Mouse (Mus musculus): Measurements from ENCODE around the gene Zfp385b. TPM values are rescaled to one million over a fixed set of nuclear protein-coding genes. Genes with fewer than 3 reads are reported as not detected.

The Zfp385b gene
- 0.12 TPM in 1 of 2 replicates, not detected in the other for total RNA-seq (2017)

DNA sequence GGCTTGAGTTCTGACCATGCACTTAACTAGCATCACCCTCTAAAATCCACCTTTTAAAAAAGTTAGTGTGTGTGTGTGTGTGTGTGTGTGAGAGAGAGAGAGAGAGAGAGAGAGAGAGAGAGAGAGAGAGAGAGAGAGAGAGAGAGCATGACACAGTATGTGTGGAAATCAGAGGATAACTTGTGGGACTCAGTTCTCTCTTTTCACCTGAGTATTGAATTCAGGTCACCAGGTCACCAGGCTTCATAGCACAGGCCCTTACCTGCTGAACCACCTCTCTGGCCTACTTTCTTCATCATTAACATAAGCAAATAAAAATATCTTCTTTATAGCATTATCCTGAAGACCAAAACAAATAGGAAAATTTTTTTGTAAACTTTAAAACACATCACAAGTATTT is at the start of gene Zfp385b:
TSS of gene Zfp385b (minus strand) at position 101 of the 400 bp plus-strand sequence.
- no peak for ATAC-seq (ENCODE audit: extremely low read depth, insufficient number of reproducible peaks, low FRiP score, poor library complexity, severe bottlenecking)

DNA sequence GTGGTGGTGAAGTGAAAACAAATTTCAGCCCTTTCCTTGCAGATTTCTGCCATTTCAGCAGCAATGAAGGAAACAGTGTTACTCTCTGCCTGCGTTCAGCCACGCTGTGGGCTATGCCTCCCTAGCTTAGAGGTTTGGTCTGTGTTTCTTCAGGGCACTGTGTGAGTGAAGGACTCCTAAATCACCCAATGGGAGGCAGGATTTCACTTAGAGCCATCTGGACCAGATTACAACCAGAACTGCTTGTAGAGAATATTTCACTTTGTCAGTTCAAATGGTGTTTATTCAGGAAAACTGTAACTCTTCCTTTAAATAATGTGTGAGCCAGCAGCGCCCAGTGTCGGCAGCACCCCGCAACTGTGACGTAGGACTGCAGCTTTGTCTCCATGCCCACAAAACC is 44.5 kb upstream of the Zfp385b start:
- no peak for ATAC-seq (ENCODE audit: extremely low read depth, insufficient number of reproducible peaks, low FRiP score, poor library complexity, severe bottlenecking)

DNA sequence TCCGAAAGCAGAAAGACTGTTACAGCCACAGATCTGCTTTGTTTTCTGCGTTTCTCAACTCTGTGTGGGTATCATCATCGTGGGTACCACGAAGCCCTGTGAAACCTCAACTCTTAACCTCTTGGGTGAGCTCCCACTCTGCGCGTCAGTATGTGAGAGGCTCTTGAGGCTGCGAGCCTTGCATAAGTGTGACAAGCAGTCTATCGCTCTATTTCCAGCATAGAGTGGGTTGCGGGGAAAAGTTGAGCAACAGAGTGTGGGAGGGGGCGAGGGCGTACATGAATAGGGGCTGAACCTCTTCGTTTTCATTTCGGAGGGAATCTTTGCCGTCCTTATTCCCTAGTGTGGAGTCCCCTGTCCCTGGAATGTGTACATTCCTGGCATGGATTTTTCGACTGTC is 44.1 kb upstream of the Zfp385b start:
- ATAC-seq (ENCODE audit: extremely low read depth, insufficient number of reproducible peaks, low FRiP score, poor library complexity, severe bottlenecking): no peak

DNA sequence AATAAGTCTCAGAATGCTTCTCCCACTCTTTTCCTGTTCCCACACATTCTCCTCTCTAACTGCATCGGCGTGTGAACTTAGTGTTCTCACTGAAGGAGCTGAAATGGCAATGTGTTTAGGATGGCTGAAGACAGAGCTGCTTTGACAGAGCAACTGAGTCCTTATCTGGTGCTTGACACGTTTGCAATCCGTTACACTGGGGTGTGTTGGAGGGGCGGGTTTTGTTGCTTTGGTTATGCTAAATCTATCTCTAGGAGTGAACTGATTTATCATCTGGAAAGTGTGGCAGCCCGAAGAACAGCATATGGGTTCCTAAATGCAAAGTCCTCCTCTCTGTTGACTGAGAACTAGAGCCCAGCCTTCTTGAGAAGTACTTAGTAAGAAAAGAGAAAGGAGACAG is 22.0 kb upstream of the Zfp385b start:
- no peak for ATAC-seq (ENCODE audit: extremely low read depth, insufficient number of reproducible peaks, low FRiP score, poor library complexity, severe bottlenecking)

DNA sequence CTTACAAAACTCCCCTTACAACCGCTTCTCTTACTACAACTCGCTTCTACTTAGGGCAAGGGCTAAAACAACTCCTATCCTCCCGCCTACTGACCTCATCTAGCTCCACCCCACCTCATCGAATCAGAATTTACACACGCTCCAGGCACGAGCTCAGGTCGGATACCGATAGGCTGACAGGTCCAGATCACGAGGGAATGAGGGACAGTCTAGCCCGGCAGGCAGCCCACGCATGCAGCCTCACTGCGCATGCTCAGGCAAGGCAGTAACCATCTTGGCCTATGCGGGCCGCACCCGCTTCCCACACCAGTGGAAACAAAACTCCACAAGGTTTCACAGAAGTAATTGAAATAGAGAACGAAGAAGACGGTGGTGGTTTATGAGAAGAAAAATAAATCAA is 20.1 kb upstream of the Zfp385b start:
- no peak for ATAC-seq (ENCODE audit: extremely low read depth, insufficient number of reproducible peaks, low FRiP score, poor library complexity, severe bottlenecking)

DNA sequence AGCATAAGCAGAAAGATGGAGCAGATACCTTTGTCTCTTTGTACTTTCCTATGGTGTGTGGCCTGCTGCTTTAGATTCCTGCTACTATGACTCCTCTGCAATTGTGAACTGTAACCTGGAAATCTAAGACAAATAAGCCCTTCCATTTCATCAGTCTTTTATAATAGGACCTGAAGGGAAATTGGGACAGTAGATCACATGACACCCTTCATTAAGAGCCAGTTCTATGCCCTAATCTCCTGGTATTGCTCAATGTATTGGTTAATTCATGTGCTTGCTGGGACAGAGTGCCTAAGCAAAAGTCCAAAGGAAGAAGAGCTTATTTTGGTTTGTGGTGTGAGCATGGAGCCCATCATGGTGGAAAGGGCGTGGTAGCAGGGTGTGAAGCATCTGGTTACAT is 19.2 kb upstream of the Zfp385b start:
- ATAC-seq (ENCODE audit: extremely low read depth, insufficient number of reproducible peaks, low FRiP score, poor library complexity, severe bottlenecking): no peak

DNA sequence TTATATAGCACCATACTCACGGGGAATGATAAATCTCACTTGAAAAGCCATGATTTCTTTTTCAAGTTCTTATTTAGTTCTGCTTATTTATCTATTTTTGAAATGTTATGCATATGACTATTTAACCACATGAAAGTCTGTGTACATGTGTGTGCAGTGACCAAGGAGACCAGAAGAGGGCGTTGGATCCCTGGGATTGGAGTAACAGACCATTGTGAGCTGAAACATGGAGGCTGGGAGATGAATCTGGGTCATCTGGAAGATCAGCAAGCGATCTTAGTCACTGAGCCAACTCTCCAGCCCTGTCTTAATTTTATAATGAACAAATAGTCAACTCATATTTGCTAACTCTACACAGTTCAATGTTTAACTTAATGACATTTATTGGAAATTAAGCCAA is 16.3 kb upstream of the Zfp385b start:
- ATAC-seq (ENCODE audit: extremely low read depth, insufficient number of reproducible peaks, low FRiP score, poor library complexity, severe bottlenecking): no peak

DNA sequence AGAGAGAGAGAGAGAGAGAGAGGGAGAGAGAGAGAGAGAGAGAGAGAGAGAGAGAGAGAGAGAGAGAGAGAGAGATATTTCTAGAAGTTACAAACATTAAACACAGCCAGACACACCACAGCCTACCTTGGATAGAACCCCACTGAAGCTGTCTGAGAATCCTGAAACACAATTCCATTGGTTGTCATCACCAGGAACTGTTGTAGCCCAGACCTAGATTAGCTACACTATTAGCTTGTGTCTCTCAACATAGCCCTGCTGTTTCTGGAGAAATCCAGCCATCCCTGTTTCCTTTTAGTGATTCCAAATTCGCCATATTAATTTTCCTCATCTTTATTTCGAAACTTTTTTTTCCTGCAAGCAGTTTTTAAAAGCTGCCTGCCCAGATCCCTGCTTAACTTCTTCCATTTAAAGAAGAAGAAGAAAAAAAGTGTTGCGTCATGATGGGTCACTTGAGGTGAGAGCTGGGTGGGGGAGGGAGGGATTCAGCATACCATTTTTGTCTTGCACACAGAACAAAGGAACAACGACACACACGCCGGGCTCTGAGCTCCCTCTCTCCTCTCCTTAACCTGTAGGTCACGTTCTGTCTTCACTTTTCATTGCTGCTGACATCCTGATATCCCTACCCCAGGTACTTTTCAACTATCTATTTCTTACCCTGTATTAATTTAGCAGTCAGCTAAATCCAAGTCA is 6.8 kb upstream of the Zfp385b start:
- ATAC-seq (ENCODE audit: extremely low read depth, insufficient number of reproducible peaks, low FRiP score, poor library complexity, severe bottlenecking): no peak

DNA sequence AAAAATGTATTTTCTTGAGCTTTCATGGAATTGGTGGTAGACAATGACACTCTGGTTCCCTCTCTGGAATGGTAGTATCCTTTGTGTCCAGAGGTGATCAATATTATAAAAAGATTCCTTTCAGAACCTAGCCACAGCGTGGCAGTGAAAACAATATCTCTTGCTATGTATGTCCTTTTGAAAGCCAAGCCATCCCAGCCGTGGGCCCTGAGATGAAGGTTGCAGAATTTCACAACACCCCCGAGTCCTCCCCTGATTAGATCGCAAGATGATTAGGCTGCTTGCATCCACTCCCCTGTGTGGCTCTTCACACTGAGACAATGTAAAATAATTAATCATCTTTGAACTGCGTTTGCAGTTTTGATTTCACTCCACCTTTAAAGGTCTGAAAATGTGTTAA is 3.6 kb upstream of the Zfp385b start:
- ATAC-seq (ENCODE audit: extremely low read depth, insufficient number of reproducible peaks, low FRiP score, poor library complexity, severe bottlenecking): no peak

DNA sequence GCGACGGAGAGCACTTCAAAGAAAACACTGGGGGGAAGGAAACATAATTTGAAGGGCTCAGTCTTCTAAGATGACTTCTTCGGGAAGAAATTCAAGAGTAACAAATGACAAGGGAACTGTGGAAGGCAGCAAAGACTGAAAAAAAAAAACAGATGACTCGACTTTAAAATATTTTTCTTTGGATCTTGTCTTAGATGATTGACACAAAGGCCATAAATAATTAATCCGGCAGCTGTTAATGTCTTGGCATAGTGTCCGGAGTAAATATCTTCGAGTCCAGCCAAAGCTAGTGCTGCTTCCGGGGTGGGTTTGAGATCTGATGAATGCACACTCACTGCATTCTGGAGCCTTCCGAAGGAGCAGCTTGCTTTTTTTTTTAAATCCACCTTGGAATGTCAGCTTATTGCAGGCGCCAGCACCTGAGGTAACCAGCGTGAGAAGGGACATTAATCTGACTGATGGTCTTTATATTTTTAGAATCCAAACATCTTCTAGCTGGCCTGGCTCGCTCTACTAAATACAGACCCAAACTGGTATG is 2.0 kb downstream of the Zfp385b start:
- ATAC-seq (ENCODE audit: extremely low read depth, insufficient number of reproducible peaks, low FRiP score, poor library complexity, severe bottlenecking): no peak

DNA sequence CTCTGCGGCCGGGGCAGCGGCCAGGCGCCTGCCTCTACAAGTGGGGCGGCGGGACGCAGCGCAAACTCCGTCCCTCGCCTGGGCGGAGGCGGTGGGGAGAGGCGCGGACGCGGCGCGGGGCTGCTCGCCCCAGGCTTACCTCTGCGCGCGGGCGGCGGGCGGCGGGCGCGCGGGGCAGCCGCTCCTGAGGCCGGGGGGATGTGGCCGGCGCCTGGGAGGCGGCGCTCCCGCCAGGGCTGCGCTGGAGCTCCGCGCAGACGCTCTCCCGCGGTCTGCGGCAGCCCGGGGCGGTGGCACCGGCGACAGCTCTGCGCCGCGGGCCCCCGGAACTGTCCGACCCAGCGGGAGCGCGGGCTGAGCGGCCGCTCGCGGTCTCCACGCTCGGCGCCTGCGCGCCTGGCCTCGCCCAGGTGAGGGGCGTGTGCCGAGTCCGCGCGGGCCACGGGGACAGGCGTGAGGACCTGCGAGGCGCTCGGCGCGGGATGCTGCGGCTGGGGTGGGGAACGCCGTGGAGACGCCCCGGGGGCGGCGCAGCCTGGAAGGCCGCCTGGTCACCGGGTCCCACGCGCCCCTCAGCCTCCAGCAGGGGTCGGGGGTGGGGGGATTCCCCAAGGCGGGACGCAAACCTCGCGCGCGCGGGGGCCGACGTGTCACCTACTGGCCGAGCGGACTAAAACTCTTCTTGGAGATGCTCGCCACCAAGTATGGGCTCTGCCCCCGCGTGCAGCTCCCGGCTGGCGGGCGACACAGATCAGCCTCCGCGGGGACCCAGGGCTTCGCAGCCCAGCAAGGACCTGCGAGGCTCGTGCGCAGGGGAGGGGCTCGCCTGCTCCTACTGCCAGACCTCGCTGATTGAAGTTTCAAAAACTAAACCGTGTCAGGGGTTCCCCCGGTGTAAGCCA is 2.8 kb downstream of the Zfp385b start:
- ATAC-seq (ENCODE audit: extremely low read depth, insufficient number of reproducible peaks, low FRiP score, poor library complexity, severe bottlenecking): no peak

DNA sequence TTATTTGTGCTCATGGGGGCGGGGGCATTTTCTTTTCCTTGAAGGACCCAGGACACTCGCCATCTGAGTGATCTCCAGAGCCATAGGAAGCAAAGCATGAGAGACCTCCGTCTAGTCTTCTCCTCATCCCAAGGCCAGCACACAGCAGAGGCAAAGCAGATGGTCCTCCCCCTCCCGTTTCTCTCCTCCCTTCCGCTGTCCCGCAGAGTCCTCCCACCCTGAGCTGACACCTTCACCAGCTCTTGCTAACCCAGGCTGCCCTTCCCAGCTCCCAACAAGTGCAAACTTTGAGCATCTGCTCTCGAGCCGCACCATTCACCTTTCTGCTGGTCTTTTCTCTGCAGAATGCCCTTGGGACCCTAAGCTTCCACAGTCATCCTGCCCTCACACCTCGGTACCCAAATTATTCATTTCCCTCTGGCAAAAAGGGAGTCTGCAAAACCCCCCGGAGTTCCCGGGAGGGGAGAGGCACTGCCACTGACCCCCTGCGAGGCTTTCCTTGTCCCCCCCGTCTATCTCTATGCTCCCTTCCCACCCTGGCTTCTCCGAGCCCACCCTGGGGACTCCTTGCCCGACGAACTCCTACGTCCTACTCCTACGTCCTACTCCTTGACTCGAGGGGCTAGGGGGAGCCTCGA is 3.5 kb downstream of the Zfp385b start:
- ATAC-seq (ENCODE audit: extremely low read depth, insufficient number of reproducible peaks, low FRiP score, poor library complexity, severe bottlenecking): no peak

DNA sequence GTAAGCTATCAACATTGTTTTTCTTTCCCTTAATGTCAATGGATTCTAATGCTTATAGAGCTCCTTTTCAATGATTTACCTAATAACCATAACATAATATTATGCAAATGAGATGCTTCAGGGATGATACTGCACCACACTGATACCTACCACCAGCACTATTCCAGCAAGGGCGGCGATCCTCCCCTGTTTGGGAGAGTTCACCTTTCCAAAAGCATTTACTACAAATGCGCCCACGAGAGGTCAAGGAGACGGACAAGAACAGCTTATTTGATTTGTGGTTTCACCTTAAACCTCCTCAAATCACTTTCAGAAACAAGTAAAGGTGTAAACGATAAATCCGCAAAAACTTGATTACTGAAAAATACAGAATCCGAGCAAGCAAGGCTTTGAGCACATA is 4.5 kb downstream of the Zfp385b start:
- no peak for ATAC-seq (ENCODE audit: extremely low read depth, insufficient number of reproducible peaks, low FRiP score, poor library complexity, severe bottlenecking)

DNA sequence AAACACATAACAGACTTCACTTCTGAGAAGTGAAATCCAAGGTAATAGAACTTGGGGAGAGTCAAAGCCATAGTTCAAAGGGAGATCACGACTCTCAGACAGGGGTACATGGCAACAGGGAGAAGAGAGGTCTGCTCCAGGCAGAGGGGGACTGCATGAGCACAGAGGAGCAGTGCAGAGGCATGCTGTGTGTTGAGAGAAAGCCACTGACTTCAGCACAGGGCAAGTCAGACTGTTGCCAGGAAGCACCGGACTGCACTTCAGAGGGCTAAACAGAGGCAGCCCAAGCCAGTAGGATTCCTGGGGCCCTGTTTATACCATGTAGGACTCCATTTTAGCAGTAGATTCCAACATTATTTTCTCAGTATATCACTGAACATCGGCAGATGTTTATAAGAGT is 6.4 kb downstream of the Zfp385b start:
- no peak for ATAC-seq (ENCODE audit: extremely low read depth, insufficient number of reproducible peaks, low FRiP score, poor library complexity, severe bottlenecking)

DNA sequence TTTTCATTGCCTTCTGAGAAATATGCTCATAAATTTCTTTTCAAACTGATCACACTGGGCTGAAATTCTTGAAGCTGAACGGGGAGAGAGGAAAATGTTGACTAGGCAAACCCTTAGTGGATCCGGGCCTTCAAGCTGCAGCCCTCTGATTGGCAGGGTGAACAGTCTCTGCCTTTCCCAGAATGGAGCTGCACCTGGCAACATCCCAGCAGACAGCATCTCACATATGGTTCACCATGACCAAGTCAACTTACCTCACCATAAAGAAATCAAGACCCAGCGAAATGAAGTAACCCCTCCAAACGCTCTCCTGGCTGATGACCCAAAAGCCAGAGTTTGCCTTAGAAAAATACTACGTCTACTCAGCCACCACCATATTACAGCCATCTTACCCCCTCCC is 8.7 kb downstream of the Zfp385b start:
- ATAC-seq (ENCODE audit: extremely low read depth, insufficient number of reproducible peaks, low FRiP score, poor library complexity, severe bottlenecking): no peak

DNA sequence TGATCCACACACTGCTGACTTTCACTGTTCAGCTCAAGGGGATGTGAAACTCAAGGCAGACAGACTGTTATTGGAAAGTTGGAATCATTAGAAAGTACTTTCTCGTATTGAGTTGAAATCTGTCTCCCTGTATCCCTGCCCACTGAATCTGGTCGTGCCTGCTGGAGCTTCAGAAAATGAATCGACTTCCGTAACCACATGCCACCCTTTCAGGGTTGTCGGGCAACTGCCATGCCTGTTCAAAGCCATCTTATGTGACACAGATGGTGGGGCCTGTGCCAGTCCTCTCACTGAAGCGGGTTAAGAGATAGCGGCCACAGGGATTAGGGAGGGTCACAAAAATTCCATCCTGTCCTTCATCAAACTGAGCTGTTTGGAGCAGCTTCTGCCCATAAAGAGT is 14.7 kb downstream of the Zfp385b start:
- ATAC-seq (ENCODE audit: extremely low read depth, insufficient number of reproducible peaks, low FRiP score, poor library complexity, severe bottlenecking): no peak

DNA sequence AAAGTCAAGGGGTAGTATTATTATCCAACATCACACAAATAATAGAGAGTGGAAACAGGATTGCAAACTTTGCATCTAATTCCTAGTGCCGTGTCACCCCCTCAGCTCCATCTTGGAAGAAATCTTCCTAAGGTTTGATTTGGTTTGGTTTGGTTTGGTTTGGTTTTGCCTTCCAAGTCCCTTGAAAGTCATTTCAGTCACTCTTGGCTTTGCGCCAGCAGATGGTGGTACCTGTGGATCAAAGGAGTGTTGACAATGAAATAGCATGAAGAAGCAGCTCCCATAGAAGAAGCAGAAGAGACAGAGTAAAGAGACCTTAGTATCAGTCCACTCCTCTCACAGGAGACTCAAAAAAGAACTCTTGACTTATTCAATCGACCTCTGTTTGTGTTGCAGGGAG is 17.1 kb downstream of the Zfp385b start:
- no peak for ATAC-seq (ENCODE audit: extremely low read depth, insufficient number of reproducible peaks, low FRiP score, poor library complexity, severe bottlenecking)

DNA sequence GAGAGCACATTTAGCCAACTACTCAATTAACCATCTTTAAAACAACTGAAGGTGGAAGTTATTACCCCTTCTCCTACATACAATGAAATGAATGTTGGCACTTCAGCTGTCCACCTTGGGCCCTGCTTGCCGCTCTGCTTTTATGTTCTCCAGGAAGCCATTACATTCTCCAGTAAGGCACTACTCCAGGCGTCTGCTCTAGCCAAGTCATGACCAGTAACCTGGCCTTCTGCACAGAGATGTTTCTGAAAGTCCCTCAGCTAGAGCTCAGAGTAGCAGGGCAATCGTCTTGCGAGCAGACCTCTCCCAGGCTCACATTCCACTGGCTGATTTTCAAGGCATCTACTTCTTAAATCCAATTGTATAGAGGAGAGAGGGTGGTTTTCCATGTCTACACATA is 18.0 kb downstream of the Zfp385b start:
- no peak for ATAC-seq (ENCODE audit: extremely low read depth, insufficient number of reproducible peaks, low FRiP score, poor library complexity, severe bottlenecking)

DNA sequence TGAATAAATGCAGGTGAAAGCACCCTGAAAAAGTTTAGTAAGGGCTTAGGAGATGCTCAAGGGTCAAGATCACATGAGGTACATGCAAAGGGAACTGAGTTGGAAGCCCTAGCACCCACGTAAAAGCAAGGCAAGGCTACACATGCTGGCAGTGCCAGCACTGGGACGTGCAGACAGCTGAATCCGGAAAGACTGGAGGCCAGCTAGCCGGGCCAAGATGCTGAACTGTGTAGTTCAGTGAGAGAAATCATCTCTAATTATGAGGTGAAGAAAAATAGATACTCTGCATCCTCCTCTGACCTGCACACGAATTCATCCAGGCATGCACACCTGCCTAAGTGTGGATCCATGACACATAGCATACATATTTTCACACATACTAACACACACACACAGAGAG is 18.4 kb downstream of the Zfp385b start:
- no peak for ATAC-seq (ENCODE audit: extremely low read depth, insufficient number of reproducible peaks, low FRiP score, poor library complexity, severe bottlenecking)

DNA sequence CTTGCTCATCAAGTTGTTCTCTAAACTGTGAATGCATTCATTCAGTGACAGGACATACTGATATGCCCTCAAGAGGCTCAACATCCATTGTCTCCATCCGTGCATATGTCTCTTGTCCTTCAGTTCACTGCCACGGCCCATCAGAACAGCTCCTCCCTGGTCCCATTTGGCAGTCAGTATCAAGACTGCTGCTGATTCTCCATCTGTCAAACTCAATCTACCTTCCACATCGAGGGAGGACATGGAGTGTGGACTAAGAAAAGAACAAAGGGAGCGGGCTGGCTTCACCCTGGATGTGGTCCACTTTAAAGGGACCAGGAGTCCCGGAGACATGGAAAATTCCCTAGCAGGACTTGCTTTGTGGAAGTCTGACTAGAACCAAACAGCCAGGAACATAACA is 22.2 kb downstream of the Zfp385b start:
- no peak for ATAC-seq (ENCODE audit: extremely low read depth, insufficient number of reproducible peaks, low FRiP score, poor library complexity, severe bottlenecking)

Measured in neutrophil, adult 5-6 weeks (primary cell).